ENCODE assay signal across 32 mouse cellular contexts in genomic region chr8:35289967-35290366, GRCm38 (mm10).
A peak's percentile ranks its signal among the peaks of the same experiment; 100 is the strongest.
DNase-seq lines count a peak whose midpoint lies in the region; ATAC-seq and TF ChIP-seq lines count a peak whose summit lies in the region.
"Had no signal": no experiment of that assay in that cellular context is flagged by ENCODE, and none has a peak within 500 bp of the region (broad histone marks: within the 10 kb centered on the region; RNA-seq: fewer than 3 reads in every experiment).

No protein-coding gene starts in this region.

- TF ChIP-seq EP300 in heart, postnatal 0 days (IDR thresholded peaks at IDR 0.05; ENCODE audit: low read depth): no peak
- no peak for TF ChIP-seq EP300 in heart, adult 2 months (IDR thresholded peaks at IDR 0.05; ENCODE audit: insufficient read depth, low read depth, low read length)

- TF ChIP-seq POLR2A in heart, adult 2 months (IDR thresholded peaks at IDR 0.05; ENCODE audit: insufficient read depth, low read depth, low read length): no peak

- H3K4me2 ChIP-seq in heart, postnatal 0 days (ENCODE audit: low read depth, low read length): no peak overlapping the region
- H3K4me2 ChIP-seq in stomach, embryonic 16.5 days (ENCODE audit: low read depth, low read length): no peak overlapping the region
- H3K4me2 ChIP-seq: embryonic facial prominence, embryonic 12.5 days; heart, embryonic 11.5 days; hindbrain, embryonic 12.5 days; limb, embryonic 13.5 days; liver, embryonic 13.5 days; midbrain, embryonic 11.5 days had no signal

- no peaks in the 10 kb centered on the region for H3K27me3 ChIP-seq in heart, postnatal 0 days (ENCODE audit: control insufficient read depth, insufficient read depth, low read length)
- no peaks in the 10 kb centered on the region for H3K27me3 ChIP-seq in heart, adult 2 months (ENCODE audit: control insufficient read depth, insufficient read depth, low read length)
- no peaks in the 10 kb centered on the region for H3K27me3 ChIP-seq in stomach, embryonic 16.5 days (ENCODE audit: control insufficient read depth, insufficient read depth, low read length)
- H3K27me3 ChIP-seq: CH12.LX; embryonic facial prominence, embryonic 12.5 days; hindbrain, embryonic 12.5 days; limb, embryonic 13.5 days; liver, embryonic 13.5 days had no signal

- H3K9me3 ChIP-seq in heart, postnatal 0 days (replicated peaks; ENCODE audit: control insufficient read depth, low read length): peaks cover 3% of the 10 kb centered on the region; the same call in 1 of the 2 replicates
- H3K9me3 ChIP-seq in stomach, embryonic 16.5 days (replicated peaks; ENCODE audit: control insufficient read depth, low read length): no peaks in the 10 kb centered on the region
- H3K9me3 ChIP-seq: embryonic facial prominence, embryonic 12.5 days; hindbrain, embryonic 12.5 days; limb, embryonic 13.5 days had no signal

- no peaks in the 10 kb centered on the region for H3K79me2 ChIP-seq in heart, adult 2 months (replicated peaks; ENCODE audit: control insufficient read depth, insufficient read depth, low read length)

- 35% methylated on average over 4 of the region's 4 CpGs for WGBS in heart, postnatal 0 days
- WGBS in heart, adult 2 months: 54% methylated on average over 4 of the region's 4 CpGs
- 43% methylated on average over 4 of the region's 4 CpGs for WGBS in stomach, embryonic 16.5 days

- DNase-seq in embryo, embryonic 10.5 days (ENCODE audit: low spot score): peak; percentile 4
- no peak for DNase-seq in embryo, embryonic 9.5 days (ENCODE audit: extremely low spot score)
- DNase-seq in heart, postnatal 0 days (ENCODE audit: low spot score): peak; percentile 18
- no peak for DNase-seq in heart, adult 2 months
- DNase-seq in brain, adult 2 months (ENCODE audit: low read depth, low spot score): peak; percentile 18
- DNase-seq: adrenal gland, adult 2 months; adrenal gland, postnatal 36 days; cerebellum, adult 2 months; cerebellum, postnatal 25 days; gastrocnemius, adult 2 months; gastrocnemius, postnatal 36 days; heart, postnatal 36 days; kidney, adult 9 months; kidney, postnatal 14 days; liver, embryonic 13.5 days; lung, adult 18-20 months; lung, postnatal 36 days; right cerebral cortex, adult 18-20 months; spleen, adult 18-20 months had no signal

- H3K27ac ChIP-seq in heart, postnatal 0 days (ENCODE audit: low read depth): no peak overlapping the region
- no peak overlapping the region for H3K27ac ChIP-seq in heart, adult 2 months
- H3K27ac ChIP-seq in stomach, embryonic 16.5 days (ENCODE audit: low read length): no peak overlapping the region; the same call in 1 of the 2 replicates
- H3K27ac ChIP-seq: embryonic facial prominence, embryonic 12.5 days; gastrocnemius, adult 2 months; hindbrain, embryonic 12.5 days; hindbrain, postnatal 0 days; limb, embryonic 13.5 days; liver, embryonic 13.5 days had no signal

- H3K9ac ChIP-seq in heart, postnatal 0 days (replicated peaks; ENCODE audit: low read depth, low read length): no peak overlapping the region
- H3K9ac ChIP-seq in heart, adult 2 months (ENCODE audit: low read depth, low read length): no peak overlapping the region
- no peak overlapping the region for H3K9ac ChIP-seq in stomach, embryonic 16.5 days (ENCODE audit: low read length)
- H3K9ac ChIP-seq: embryonic facial prominence, embryonic 12.5 days; hindbrain, embryonic 12.5 days; limb, embryonic 13.5 days; liver, embryonic 13.5 days had no signal

- peaks cover 3% of the 10 kb centered on the region; the same call in 1 of the 2 replicates for H3K4me1 ChIP-seq in heart, postnatal 0 days (ENCODE audit: control insufficient read depth, insufficient read depth)
- H3K4me1 ChIP-seq in heart, adult 2 months (ENCODE audit: control insufficient read depth, insufficient read depth, low read length): peaks cover 1% of the 10 kb centered on the region; the same call in 1 of the 2 replicates
- peaks cover 12% of the 10 kb centered on the region for H3K4me1 ChIP-seq in stomach, embryonic 16.5 days (ENCODE audit: control insufficient read depth, insufficient read depth, low read length)
- H3K4me1 ChIP-seq: liver, embryonic 13.5 days had no signal

- no peak overlapping the region for H3K4me3 ChIP-seq in heart, postnatal 0 days (ENCODE audit: low read depth, low read length)
- H3K4me3 ChIP-seq in heart, adult 2 months: no peak overlapping the region
- no peak overlapping the region for H3K4me3 ChIP-seq in stomach, embryonic 16.5 days (replicated peaks; ENCODE audit: low read length)
- H3K4me3 ChIP-seq: embryonic facial prominence, embryonic 12.5 days; gastrocnemius, adult 2 months; hindbrain, embryonic 12.5 days; limb, embryonic 13.5 days; liver, embryonic 13.5 days had no signal

- no peaks in the 10 kb centered on the region for H3K36me3 ChIP-seq in heart, postnatal 0 days (replicated peaks; ENCODE audit: control insufficient read depth, insufficient read depth, low read length)
- no peaks in the 10 kb centered on the region for H3K36me3 ChIP-seq in heart, adult 2 months (ENCODE audit: control insufficient read depth, insufficient read depth, low read length)
- no peaks in the 10 kb centered on the region for H3K36me3 ChIP-seq in stomach, embryonic 16.5 days (ENCODE audit: control insufficient read depth, insufficient read depth, low read length)
- H3K36me3 ChIP-seq: embryonic facial prominence, embryonic 12.5 days; hindbrain, embryonic 12.5 days; limb, embryonic 13.5 days; liver, embryonic 13.5 days had no signal

- ATAC-seq in heart, postnatal 0 days (ENCODE audit: insufficient read depth, low read depth): no peak; the same call in 1 of the 2 replicates
- ATAC-seq in stomach, embryonic 16.5 days (ENCODE audit: insufficient read depth, low FRiP score): peak; percentile 56; the same call in 1 of the 2 replicates
- no peak for ATAC-seq in frontal cortex, adult (ENCODE audit: low TSS enrichment)
- ATAC-seq: activated CD4-positive, CD25-positive, alpha-beta regulatory T cell, adult 4 months; forebrain, embryonic 14.5 days; hindbrain, postnatal 0 days; intestine, postnatal 0 days; midbrain, embryonic 16.5 days had no signal

- TF ChIP-seq CTCF in heart, postnatal 0 days (IDR thresholded peaks at IDR 0.05; ENCODE audit: low read depth): no peak
- no peak for TF ChIP-seq CTCF in heart, adult 2 months (IDR thresholded peaks at IDR 0.05)

- intact Hi-C loops in heart, adult 2 months (cut with DNase I): no loop called here

Comparison
In these comparisons a context has a peak if more than half of its experiments do, and no peak if none do; other contexts are left out.
1. DNase-seq: peak in embryo, embryonic 10.5 days (single experiment), heart, postnatal 0 days (single experiment) and brain, adult 2 months (single experiment); none in embryo, embryonic 9.5 days (single experiment) and heart, adult 2 months (0 of 2).